Mouse (Mus musculus): ENCODE results near the gene Cox10. TPM values are rescaled to one million over a fixed set of nuclear protein-coding genes. Genes with fewer than 3 reads are reported as not detected.

Gene Cox10
- total RNA-seq, 4 experiments from 2014 or later: 21.0 to 25.7 (median 24.6) TPM

- no peak for DNase-seq (ENCODE audit: low spot score in 2 of 2)
Measured at GRCm38 (mm10) chr11:64047432-64047831, 31.8 kb downstream of the Cox10 start.

- no peak for DNase-seq (ENCODE audit: low spot score in 2 of 2)
Measured at GRCm38 (mm10) chr11:64045041-64045440, 34.2 kb downstream of the Cox10 start.

- no peak for DNase-seq (ENCODE audit: low spot score in 2 of 2)
Measured at GRCm38 (mm10) chr11:64044024-64044423, 35.2 kb downstream of the Cox10 start.

DNA sequence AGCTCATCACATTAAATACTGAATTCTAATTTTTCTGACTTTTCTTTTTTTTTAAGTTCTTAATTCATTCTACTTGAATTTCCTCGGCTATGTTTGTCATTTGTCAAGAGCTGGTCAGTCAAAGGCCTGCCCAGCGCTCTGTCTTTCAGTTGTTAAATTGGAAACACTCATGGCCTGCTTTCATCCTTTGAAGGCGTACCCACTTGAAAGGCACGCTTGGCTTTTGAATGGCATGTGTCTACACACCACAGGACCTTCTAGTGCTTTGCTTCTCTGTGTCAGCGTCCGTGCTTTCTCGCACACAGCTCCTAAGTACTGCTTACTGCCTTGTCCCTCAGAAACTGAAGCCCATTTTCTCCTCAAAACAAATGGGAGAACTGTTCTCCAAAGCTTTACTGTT is 38.0 kb downstream of the Cox10 start:
- DNase-seq (ENCODE audit: low spot score in 2 of 2): no peak

DNA sequence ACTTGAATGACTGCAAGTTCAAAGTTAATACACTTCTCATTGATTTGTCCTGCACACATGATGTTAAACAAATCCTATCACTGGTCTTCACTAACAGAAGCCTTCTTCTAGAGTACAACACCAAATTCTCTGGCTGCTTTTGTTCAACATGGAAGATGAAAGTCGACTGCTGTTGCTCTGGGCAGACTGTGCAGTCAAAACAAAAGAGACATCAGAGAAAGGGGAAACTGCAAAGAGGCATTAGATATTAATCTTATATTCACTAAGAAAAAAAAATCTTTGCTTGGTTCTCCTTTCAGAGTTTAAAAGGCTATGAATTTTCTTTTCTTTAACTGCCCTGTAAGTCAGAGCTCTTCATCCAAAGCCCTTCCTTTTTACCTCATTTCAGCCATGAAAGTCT is 39.7 kb downstream of the Cox10 start:
- DNase-seq (ENCODE audit: low spot score in 2 of 2): no peak

GRCm38 (mm10) chr11:64037471-64038125 is 41.7 kb downstream of the Cox10 start:
- no peak for DNase-seq (ENCODE audit: low spot score in 2 of 2)

DNA sequence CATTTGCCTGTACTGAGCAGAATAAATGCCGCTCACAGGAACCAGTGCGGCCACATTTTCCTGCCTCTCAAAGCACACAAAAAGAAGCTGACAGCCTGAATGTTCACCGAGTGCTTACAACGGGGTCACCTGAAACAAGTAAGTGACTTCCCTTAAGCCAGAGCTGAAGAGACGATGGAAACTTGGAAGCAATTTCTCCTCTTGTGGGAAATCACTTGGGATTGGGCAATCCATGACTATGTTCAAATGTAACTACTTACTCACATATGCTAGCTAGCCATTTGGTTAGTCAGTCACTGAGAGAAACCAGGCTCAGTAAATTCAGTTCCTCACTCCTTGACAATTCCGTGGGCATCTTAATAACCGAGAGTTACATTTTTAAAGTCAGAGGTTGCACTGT is 43.0 kb downstream of the Cox10 start:
- no peak for DNase-seq (ENCODE audit: low spot score in 2 of 2)

GRCm38 (mm10) chr11:64035709-64036108 is 43.6 kb downstream of the Cox10 start:
- DNase-seq (ENCODE audit: low spot score in 2 of 2): no peak

GRCm38 (mm10) chr11:64034686-64035085 is 44.6 kb downstream of the Cox10 start:
- no peak for DNase-seq (ENCODE audit: low spot score in 2 of 2)

DNA sequence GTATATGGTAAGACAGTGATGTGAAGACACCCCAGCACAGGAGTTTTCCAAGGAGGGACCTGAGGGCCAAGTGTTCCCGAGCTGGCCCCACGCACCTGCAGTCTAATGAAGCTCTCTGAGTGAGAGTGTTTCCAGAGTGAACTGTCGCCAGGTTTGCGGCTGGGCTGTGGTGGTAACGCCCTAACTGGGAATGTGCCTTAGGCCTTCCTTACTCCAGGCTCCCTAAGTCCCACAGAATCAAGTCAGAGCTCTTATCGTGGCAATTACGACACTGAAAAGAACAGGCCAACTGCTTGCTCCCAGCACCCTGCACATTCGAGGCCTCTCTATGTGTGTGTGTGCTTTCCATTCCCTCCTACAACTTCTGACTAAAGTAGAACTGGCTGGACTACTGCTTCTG is 51.8 kb downstream of the Cox10 start:
- DNase-seq (ENCODE audit: low spot score in 2 of 2): no peak

- DNase-seq (ENCODE audit: low spot score in 2 of 2): no peak
Measured at GRCm38 (mm10) chr11:64025843-64026242, 53.4 kb downstream of the Cox10 start.

DNA sequence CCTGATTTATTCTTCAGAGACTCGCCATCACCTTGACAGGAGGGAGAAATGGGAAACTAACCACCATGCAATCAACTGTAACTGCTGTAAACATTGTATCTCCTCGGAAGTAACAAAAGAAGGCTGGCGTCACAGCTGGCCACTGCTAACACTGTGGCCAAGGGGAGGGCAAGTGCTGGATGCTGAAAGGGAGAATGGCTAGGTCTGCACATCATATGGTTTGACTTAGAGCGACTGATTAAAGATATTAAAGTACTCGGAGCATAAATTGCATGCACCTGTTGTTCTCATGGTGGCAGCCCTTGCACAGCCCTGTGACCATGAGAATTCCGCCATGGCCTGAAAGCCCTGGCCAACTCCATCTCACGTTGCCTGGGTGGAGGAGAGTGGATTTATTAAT is 54.7 kb downstream of the Cox10 start:
- no peak for DNase-seq (ENCODE audit: low spot score in 2 of 2)

- no peak for DNase-seq (ENCODE audit: low spot score in 2 of 2)
Measured at GRCm38 (mm10) chr11:64023380-64023981, 55.8 kb downstream of the Cox10 start.

DNA sequence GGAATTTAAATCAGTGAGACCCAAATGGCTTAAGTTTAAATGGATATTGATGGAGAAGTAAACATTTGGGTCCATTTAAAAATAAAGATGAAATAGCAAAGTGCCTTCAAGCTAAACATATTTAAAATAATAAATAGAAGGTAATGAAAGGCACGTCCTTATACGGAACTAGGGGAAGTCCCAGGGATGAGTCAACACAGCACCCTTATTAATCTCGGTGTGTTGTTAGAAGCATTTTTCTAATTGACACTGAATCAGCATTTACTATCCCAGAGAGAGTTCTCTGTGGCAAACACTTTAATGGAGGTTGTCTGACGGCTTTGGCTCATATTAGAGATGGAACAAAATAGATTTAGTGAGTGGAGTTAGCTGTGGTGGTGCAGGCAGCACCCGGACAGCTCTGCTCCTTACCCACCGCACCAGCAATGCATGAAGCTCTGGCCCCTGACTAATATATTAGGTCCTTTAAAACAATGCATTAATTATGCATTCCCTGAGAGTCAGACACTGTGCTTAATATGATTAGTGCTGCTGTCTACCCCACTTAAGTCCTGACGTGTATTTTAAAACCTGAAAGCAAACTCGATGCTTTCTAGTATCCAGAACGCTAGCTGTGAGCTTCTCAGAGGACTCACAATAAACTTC is 56.7 kb downstream of the Cox10 start:
- no peak for DNase-seq (ENCODE audit: low spot score in 2 of 2)

DNA sequence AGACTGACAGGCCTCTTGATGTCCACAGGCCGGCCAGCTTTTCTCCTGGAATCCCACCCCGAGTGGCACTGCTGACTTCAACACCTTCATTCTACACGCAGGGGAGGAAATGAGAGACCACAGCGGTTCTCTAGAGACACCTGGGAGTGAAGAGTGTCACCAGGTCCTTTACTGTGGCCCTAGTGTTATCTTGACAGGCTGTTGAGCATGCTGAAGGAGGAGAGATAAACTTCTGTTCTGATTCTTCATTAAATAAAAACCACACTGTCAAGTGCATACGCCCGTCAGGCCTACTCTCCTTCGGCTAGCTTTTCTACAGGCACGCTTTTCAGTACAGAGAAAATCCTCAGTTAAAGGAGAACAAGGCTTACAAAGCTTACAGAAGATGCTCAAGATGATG is 60.0 kb downstream of the Cox10 start:
- DNase-seq (ENCODE audit: low spot score in 2 of 2): no peak

DNA sequence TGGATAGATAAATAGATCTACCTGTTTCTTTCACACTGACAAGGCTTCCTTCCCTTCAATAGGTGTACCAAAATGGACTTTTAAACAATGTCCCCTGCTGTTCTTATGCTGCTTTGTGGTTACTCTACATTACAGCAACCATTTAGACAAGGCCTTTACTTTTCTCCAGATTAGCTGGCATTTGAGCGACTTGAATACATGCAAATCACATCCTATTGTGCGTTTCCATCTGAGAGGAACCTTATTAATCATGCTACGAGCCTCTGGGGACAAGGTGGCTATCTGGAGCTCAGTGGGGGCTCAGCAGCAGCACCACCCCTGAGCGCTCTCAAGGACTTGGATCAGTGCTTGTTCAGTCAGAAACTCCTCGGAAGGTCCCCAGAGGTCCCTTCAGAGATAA is 61.1 kb downstream of the Cox10 start:
- no peak for DNase-seq (ENCODE audit: low spot score in 2 of 2)

DNA sequence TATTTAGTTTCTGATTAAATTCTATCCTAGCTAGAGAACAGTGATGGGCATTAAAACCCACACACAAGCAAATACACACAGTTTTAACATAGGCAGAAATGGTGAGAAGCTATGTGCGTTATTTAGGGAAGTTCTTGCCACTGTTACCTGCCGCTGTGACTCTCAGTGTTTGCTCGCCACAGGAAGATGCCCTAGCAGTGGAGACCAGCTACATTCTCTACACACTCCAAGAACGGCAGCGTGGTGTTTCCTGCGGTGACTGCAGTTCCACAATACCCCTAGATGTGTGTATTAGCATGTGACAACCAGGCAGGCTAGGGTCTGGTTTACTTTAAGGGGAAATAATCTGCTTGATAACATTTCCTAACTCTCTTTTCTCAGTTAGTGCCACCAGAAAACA is 64.0 kb downstream of the Cox10 start:
- DNase-seq (ENCODE audit: low spot score in 2 of 2): no peak

DNA sequence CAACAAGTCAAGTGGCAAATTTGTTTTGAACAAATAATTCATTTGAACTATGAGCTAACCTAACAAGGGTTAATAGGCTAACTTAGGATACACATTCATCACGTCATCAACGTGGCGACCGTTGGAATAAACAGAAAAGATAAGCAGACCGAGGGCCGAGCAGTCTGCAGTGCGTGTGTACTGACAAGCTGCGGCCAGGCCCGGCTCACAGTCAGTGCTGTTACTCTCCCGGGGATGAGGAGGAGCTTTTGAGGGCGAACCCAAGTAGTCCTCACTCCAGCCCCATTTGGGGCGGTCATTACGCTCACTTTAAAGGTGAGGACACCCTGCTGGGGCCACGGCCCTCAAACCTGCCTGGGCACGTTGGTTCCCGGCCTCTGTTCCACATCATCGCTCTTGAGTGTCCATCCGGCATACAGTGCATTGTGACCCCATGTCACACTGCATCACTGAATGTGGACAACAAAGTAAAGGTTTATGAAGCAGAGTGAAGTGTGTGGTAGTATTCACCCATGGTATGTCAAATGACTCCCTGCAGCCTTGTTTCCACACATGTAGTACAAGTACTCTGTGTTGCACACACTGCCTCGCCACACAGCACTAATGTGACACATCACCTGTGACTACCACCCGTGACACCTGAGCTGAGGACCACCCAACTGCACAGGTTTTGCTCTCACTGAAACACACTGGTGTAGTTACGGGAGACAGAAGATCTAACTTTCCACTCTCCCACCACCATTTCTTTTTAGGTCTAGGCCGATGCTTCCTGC is 68.4 kb downstream of the Cox10 start:
- no peak for DNase-seq (ENCODE audit: low spot score in 2 of 2)

DNA sequence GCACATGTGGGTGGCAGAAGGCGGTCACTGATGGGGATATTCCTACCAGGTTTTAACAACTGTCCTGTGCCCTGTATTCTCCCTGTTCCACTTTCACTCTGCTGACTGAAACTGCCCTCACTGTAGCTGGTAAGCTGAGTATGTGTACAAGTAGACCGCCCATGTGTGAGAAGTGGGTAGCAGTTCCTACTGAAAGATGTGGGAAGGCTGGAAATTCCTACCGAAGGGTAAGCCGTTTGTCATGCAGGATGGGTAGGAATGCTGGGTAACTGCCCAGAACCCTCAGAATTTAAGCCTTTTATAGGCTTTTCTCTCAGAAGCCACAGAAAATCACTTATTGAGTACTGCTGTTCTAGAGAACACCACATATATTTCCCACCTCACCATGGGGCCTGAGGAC is 75.1 kb downstream of the Cox10 start:
- peak in 1 of 2 experiments; percentile 24 for DNase-seq (ENCODE audit: low spot score in 2 of 2)

- DNase-seq (ENCODE audit: low spot score in 2 of 2): no peak
Measured at GRCm38 (mm10) chr11:64003484-64003883, 75.8 kb downstream of the Cox10 start.

DNA sequence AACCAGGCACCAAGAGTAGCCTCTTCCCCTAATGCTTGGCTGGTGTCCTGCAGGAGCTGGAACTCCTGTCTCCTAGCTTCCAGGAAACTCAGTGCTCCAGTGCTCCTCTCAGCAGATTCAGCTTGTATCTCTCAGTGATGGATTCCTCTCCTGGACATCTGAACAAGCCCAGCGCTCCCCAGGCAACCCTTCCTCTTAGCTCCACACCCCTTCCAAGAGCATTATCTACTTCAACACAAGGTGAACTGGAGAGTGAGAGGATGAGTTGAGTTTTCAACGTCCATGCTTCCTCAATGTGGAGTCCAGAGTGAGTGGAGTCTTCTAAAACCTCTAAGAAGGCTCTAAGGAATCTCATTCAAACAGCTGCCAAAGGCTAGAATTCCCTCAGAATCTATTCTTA is 76.6 kb downstream of the Cox10 start:
- DNase-seq (ENCODE audit: low spot score in 2 of 2): no peak

DNA sequence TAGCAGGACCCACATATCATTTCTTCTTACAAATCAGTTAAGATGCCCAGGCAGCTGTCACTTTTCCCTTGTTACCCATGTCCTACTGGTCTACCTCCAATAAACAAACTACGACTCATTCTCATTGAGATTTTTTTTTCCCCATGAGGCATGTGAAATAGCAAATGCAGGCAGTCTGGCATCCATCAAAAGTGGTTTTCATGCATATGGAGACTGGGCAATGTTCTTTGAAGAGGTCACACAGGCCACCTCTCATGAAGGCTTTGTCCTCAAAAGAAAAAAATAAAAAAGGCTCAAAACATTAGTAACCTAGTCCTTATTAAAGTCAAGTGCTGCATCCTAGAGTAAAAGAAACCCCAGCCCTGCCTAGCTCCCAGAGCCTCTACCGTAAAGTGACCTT is 78.2 kb downstream of the Cox10 start:
- DNase-seq (ENCODE audit: low spot score in 2 of 2): no peak

Data from left cerebral cortex, adult 8-10 months (tissue).